Mouse (Mus musculus) forebrain, embryonic 11.5 days (tissue): ENCODE measurements around the gene Dok5. TPM values are rescaled to one million over a fixed set of nuclear protein-coding genes. Genes with fewer than 3 reads are reported as not detected.

ENCODE experiments used
- ATAC-seq: fragments of 200-750 bp; cut with Nextera tagmentation; replicated peaks from 2 replicates; pipeline ENCODE4 v1.8.0; 2017; ENCODE audit warnings: moderate TSS enrichment; ENCODE audit not compliant: low FRiP score
- DNase-seq: peaks from one replicate; pipeline ENCODE4 v3.0.0-alpha.2; 2017; ENCODE audit warnings: low spot score
- H3K27ac ChIP-seq: fragments of 300-500 bp; sonication (generic); 2 replicates; pipeline ENCODE4 v1.5.1; 2014; ENCODE audit warnings: low read depth, low read length
- H3K27me3 ChIP-seq: fragments of 300-500 bp; sonication (generic); 2 replicates; pipeline ENCODE4 v1.6.1; 2014; ENCODE audit warnings: mild to moderate bottlenecking, low read length, mixed read lengths; ENCODE audit not compliant: control insufficient read depth, insufficient read depth
- H3K36me3 ChIP-seq: fragments of 300-500 bp; sonication (generic); 2 replicates; pipeline ENCODE4 v1.6.1; 2014; ENCODE audit warnings: mild to moderate bottlenecking, low read length, moderate library complexity, mixed read lengths; ENCODE audit not compliant: control insufficient read depth, insufficient read depth
- H3K4me1 ChIP-seq: fragments of 300-500 bp; sonication (generic); replicated peaks from 2 replicates; pipeline ENCODE4 v1.6.1; 2014; ENCODE audit warnings: low read length, mixed read lengths; ENCODE audit not compliant: control insufficient read depth, insufficient read depth
- H3K4me2 ChIP-seq: fragments of 300-500 bp; sonication (generic); 2 replicates; pipeline ENCODE4 v1.6.1; 2014; ENCODE audit warnings: low read depth, mild to moderate bottlenecking, low read length, moderate library complexity, mixed read lengths; ENCODE audit not compliant: severe bottlenecking
- H3K4me3 ChIP-seq: fragments of 300-500 bp; sonication (generic); 2 replicates; pipeline ENCODE4 v1.5.1; 2014; ENCODE audit warnings: low read depth, low read length
- H3K9ac ChIP-seq: fragments of 300-500 bp; sonication (generic); 2 replicates; pipeline ENCODE4 v1.6.1; 2014; ENCODE audit warnings: low read length
- H3K9me3 ChIP-seq: fragments of 300-500 bp; sonication (generic); 2 replicates; pipeline ENCODE4 v1.6.1; 2016; ENCODE audit warnings: low read length, mixed read lengths; ENCODE audit not compliant: control insufficient read depth
- WGBS: fragments of 180-500 bp; shearing (Covaris S2); extraction: QIAGEN DNeasy Blood & Tissue Kit; methylation state at CpG from one replicate; pipeline ENCODE4 v1.1.7; 2014; 5-methylcytosine and 5-hydroxymethylcytosine counted together
- polyA plus RNA-seq: library from polyadenylated mRNA; unstranded; fragments of >200 nt; fragmentation: Nextera tagmentation; extraction: Ambion mirVana; gene quantifications from 2 replicates; pipeline ENCODE4 v1.2.1, GENCODE M21; 2014

Gene Dok5
- polyA plus RNA-seq, 1 experiment from 2014 or later = 6.2 TPM

- no peaks in the 10 kb centered on the region for H3K9me3 ChIP-seq
- ATAC-seq = no peak
- no peaks in the 10 kb centered on the region for H3K27me3 ChIP-seq
- H3K9ac ChIP-seq = no peak overlapping the region
- no peaks in the 10 kb centered on the region for H3K4me1 ChIP-seq
- no peak overlapping the region for H3K4me3 ChIP-seq
- H3K36me3 ChIP-seq = no peaks in the 10 kb centered on the region
- H3K27ac ChIP-seq = no peak overlapping the region
- DNase-seq = no peak
- 93% methylated on average over 10 of the region's 10 CpGs for WGBS
- H3K4me2 ChIP-seq = no peak overlapping the region
Observed at GRCm38 (mm10) chr2:170863201-170863600, 131.6 kb downstream of the Dok5 start.

GRCm38 (mm10) chr2:170864043-170864442 is 132.4 kb downstream of the Dok5 start:
- Histone ChIP-seq H3K4me2 (no peak overlapping the region), H3K9ac (no peak overlapping the region), H3K4me3 (no peak overlapping the region), H3K27ac (no peak overlapping the region), H3K36me3 (no peaks in the 10 kb centered on the region), H3K9me3 (no peaks in the 10 kb centered on the region), H3K27me3 (no peaks in the 10 kb centered on the region), H3K4me1 (no peaks in the 10 kb centered on the region)
- WGBS = 93% methylated on average over 5 of the region's 5 CpGs
- ATAC-seq = no peak
- no peak for DNase-seq

- Histone ChIP-seq H3K9ac (no peak overlapping the region), H3K9me3 (no peaks in the 10 kb centered on the region), H3K27me3 (no peaks in the 10 kb centered on the region), H3K36me3 (no peaks in the 10 kb centered on the region), H3K4me3 (no peak overlapping the region), H3K27ac (no peak overlapping the region), H3K4me1 (no peaks in the 10 kb centered on the region), H3K4me2 (no peak overlapping the region)
- WGBS = 87% methylated on average over 6 of the region's 6 CpGs
- no peak for ATAC-seq
- DNase-seq = no peak
Observed at GRCm38 (mm10) chr2:170864820-170865219, 133.2 kb downstream of the Dok5 start.

- H3K9me3 ChIP-seq = no peaks in the 10 kb centered on the region
- no peaks in the 10 kb centered on the region for H3K27me3 ChIP-seq
- no peak for DNase-seq
- H3K36me3 ChIP-seq = no peaks in the 10 kb centered on the region
- H3K9ac ChIP-seq = no peak overlapping the region
- no peaks in the 10 kb centered on the region for H3K4me1 ChIP-seq
- no peak overlapping the region for H3K27ac ChIP-seq
- no peak for ATAC-seq
- H3K4me3 ChIP-seq = no peak overlapping the region
- no peak overlapping the region for H3K4me2 ChIP-seq
- WGBS = 92% methylated on average over 15 of the region's 15 CpGs
Observed at GRCm38 (mm10) chr2:170870566-170870965, 139.0 kb downstream of the Dok5 start.

GRCm38 (mm10) chr2:170871469-170871868 is 139.9 kb downstream of the Dok5 start:
- DNase-seq = no peak
- H3K36me3 ChIP-seq = no peaks in the 10 kb centered on the region
- H3K27ac ChIP-seq = no peak overlapping the region
- no peak overlapping the region for H3K4me3 ChIP-seq
- H3K9ac ChIP-seq = no peak overlapping the region
- ATAC-seq = no peak
- H3K4me2 ChIP-seq = no peak overlapping the region
- WGBS = 88% methylated on average over 3 of the region's 3 CpGs
- H3K4me1 ChIP-seq = no peaks in the 10 kb centered on the region
- no peaks in the 10 kb centered on the region for H3K27me3 ChIP-seq
- no peaks in the 10 kb centered on the region for H3K9me3 ChIP-seq

GRCm38 (mm10) chr2:170873382-170873781 is 141.8 kb downstream of the Dok5 start:
- WGBS = 20% methylated on average over 8 of the region's 8 CpGs

GRCm38 (mm10) chr2:170877515-170877914 is 145.9 kb downstream of the Dok5 start:
- H3K4me3 ChIP-seq = no peak overlapping the region
- H3K27me3 ChIP-seq = no peaks in the 10 kb centered on the region
- peak; percentile 92 for DNase-seq
- no peaks in the 10 kb centered on the region for H3K36me3 ChIP-seq
- 0 out of 2 replicates have a peak, but pooled peaks cover 2% of the 10 kb centered on the region for H3K4me1 ChIP-seq
- H3K27ac ChIP-seq = no peak overlapping the region
- H3K9ac ChIP-seq = no peak overlapping the region
- ATAC-seq = peak; percentile 72
- 0% methylated on average over 4 of the region's 4 CpGs for WGBS
- H3K9me3 ChIP-seq = no peaks in the 10 kb centered on the region
- H3K4me2 ChIP-seq = no peak overlapping the region

More at GRCm38 (mm10) chr2:170873382-170873781, 141.8 kb downstream of the Dok5 start:
- H3K27me3 ChIP-seq = no peaks in the 10 kb centered on the region
- H3K36me3 ChIP-seq = no peaks in the 10 kb centered on the region
- no peaks in the 10 kb centered on the region for H3K4me1 ChIP-seq
- H3K9me3 ChIP-seq = no peaks in the 10 kb centered on the region
- no peak overlapping the region for H3K9ac ChIP-seq
- H3K4me3 ChIP-seq = no peak overlapping the region
- no peak overlapping the region for H3K27ac ChIP-seq
- DNase-seq = peak; percentile 90
- 0 out of 2 replicates have a peak, but pooled peaks have one; percentile 8 for ATAC-seq
- H3K4me2 ChIP-seq = no peak overlapping the region

- H3K4me2 ChIP-seq = no peak overlapping the region
- H3K27ac ChIP-seq = no peak overlapping the region
- DNase-seq (no peak), ATAC-seq (peak; percentile 53; the same call in 1 of the 2 replicates)
- H3K9ac ChIP-seq = no peak overlapping the region
- H3K36me3 ChIP-seq = no peaks in the 10 kb centered on the region
- 65% methylated on average over 5 of the region's 5 CpGs for WGBS
- 0 out of 2 replicates have a peak, but pooled peaks cover 2% of the 10 kb centered on the region for H3K4me1 ChIP-seq
- H3K9me3 ChIP-seq = no peaks in the 10 kb centered on the region
- H3K27me3 ChIP-seq = no peaks in the 10 kb centered on the region
- no peak overlapping the region for H3K4me3 ChIP-seq
Observed at GRCm38 (mm10) chr2:170877936-170878335, 146.3 kb downstream of the Dok5 start.

GRCm38 (mm10) chr2:170884209-170884801 is 152.7 kb downstream of the Dok5 start:
- Histone ChIP-seq H3K27ac (no peak overlapping the region), H3K36me3 (no peaks in the 10 kb centered on the region), H3K9ac (no peak overlapping the region), H3K9me3 (no peaks in the 10 kb centered on the region), H3K4me3 (no peak overlapping the region), H3K4me2 (no peak overlapping the region), H3K27me3 (no peaks in the 10 kb centered on the region), H3K4me1 (no peaks in the 10 kb centered on the region)
- DNase-seq (peak; percentile 39), ATAC-seq (no peak)
- WGBS = 76% methylated on average over 4 of the region's 4 CpGs
